Mouse (Mus musculus) T-helper 2 cell (primary cell): ENCODE results near the gene Hist1h4j.
"Not testable (repeated sequence)": the region's sequence is repeated elsewhere in the genome, so short reads cannot be mapped to it uniquely, and the experiment has no call there.

Source experiments
- in situ Hi-C: fragments of 300-600 bp; cut with MboI, MseI; formaldehyde crosslinking; loops from one replicate; pipeline ENCODE4 v1.15.1; 2025; ENCODE audit warnings: high pct_unique_total_duplicates

The Hist1h4j gene

DNA sequence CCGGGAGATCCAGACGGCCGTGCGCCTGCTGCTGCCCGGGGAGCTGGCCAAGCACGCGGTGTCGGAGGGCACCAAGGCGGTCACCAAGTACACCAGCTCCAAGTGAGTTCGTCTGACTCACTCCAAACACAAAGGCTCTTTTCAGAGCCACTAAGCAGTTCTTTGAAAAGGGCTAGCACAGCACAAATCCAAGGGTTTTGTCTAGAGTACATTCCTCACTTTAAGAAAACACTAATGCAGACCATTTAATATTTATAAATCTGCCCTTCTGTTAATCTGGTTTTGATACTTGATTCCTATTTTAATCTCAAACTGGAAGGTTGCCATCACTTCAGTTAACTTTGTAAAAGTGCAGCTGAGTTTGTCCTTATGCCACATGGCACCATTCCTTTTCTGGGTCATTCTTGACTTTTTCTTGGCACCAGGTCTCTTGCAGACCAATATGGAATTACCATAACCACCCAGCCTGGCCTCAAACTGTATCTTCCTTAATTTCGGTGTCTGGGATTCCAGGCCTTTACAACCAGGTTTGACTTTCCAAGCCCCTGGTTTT, 12.4 kb upstream of the Hist1h4j start:
- in situ Hi-C loops, result loop anchor here (25.0 kb wide), 2 partner anchors 485 to 1715 kb away; no protein-coding TSS in a partner anchor

- in situ Hi-C loops, result loop anchor here (25.0 kb wide), 2 partner anchors 486 to 1714 kb away; no protein-coding TSS in a partner anchor
Observed at GRCm38 (mm10) chr13:21722993-21723836, 11.6 kb upstream of the Hist1h4j start.

DNA sequence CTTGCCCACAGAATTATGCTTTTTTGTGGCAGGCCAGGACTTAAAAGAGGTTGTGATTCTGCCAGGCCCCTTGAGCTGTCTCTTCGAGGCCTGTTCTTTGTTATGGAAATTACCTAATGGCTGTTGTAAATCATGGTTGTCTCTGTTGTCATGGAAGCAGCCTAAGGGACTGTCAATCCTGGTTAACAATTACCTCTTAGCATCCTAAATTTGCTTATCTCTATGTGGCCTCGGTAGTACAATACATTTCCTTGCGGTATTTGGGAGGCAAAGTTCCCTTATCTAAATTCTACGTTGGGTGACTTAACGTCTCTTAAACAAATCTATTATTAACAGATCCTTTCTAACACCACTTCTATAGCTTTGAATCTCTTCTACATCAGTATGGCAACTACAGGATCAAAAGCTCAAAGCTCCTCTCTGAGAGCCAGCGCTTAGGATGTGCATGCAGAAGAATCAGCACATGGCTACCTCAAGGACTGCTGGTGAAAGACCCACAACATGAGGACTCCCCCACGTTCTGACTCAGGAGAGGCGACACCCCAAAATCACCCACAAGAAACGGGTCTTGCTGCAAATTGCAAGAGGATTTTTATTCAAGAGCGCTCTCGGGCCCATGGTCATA, 6.8 kb upstream of the Hist1h4j start:
- in situ Hi-C loops, result no loop called here

GRCm38 (mm10) chr13:21729544-21729943, 5.3 kb upstream of the Hist1h4j start:
- in situ Hi-C loops, result no loop called here

GRCm38 (mm10) chr13:21733466-21733865, 1.4 kb upstream of the Hist1h4j start:
- in situ Hi-C loops, result no loop called here

GRCm38 (mm10) chr13:21734010-21734905, 606 bp upstream of the Hist1h4j start:
- in situ Hi-C loops, result no loop called here

- in situ Hi-C loops, result loop anchor here (5.0 to 10.0 kb wide), 2 partner anchors 42 to 1400 kb away; partner anchors contain the start of genes Hist1h2an and Hist1h2bp
Observed at GRCm38 (mm10) chr13:21745006-21745405, 10.1 kb downstream of the Hist1h4j start.

DNA sequence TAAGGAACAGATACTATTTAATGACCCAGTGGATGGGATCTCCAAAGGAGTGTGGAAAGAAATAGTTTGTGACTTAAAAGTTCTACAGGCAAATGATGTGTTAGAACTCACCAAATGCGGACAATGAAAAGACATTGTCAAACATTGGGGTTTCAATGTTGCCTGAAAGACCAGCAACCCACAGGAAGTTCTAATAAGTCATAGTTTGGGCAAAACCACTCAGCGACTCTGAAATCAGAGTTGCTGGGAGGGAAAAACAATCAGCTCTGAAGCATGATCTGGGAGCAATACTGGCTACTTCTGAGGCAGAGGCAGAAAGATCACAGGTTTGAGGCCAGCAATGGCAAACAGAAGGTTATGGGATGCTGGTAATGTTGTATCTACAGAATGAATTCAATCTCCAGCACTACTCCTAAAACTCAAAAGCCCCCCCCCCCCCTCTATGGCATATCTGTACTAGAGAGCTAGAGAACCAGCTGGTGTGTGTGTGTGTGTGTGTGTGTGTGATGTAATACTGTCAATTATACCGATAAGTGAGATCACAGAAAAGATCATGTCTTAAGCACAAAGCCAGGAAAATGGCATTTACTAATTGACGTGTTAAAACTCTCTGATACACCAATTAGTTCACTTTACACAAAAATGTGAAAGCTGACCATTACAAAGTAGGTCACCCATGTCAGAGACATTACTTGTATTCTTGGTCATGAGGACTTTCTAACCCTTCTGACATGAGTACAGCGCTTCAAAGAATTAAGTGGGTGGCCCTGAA, 14.7 kb downstream of the Hist1h4j start:
- in situ Hi-C loops, result loop anchor here (5.0 to 10.0 kb wide), 2 partner anchors 38 to 1405 kb away; partner anchors contain the start of genes Hist1h2an and Hist1h2bp

GRCm38 (mm10) chr13:21750159-21751017, 15.5 kb downstream of the Hist1h4j start, which contains the start of gene Hist1h4k:
TSS of gene Hist1h4k (minus strand) at chr13:21750505.
- in situ Hi-C loops, result not testable (repeated sequence)

DNA sequence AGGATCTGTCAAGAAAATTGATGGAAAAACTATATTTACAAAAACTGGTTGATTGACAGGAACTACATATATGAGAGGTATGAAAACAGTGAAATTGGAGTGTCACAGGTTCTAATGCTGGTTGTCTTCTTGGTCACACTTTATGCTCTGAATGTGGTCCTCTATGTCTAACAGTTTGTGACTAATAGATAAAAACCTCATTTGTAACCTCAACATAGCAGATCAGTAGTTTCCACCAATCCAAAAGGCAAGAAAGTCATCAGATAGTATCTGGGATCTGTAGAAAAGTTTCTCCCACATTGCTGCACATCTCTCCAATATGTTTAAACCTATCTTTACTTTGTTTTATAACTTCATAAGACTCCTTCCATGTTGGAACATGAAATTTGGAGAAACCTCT, 16.6 kb downstream of the Hist1h4j start:
- in situ Hi-C loops, result no loop called here

DNA sequence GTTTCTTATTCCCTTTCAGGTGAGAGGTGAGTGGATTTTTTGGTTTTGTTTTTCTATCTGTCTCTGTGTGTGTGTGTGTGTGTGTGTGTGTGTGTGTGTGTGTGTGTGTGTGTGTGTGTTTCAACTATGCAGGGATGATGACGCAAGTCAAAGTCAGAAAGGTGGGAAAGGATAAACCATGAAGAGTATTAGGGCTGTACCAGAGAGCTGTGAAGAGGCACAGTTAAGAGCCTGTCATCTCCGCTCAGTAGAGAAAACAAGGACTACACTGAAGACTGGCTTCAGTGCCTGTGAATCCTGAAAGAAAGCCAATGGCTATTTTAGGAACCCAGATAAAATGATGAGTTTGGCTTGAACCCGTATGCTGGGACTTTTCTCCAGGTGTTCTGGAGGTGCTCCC, 17.0 kb downstream of the Hist1h4j start:
- in situ Hi-C loops, result no loop called here

DNA sequence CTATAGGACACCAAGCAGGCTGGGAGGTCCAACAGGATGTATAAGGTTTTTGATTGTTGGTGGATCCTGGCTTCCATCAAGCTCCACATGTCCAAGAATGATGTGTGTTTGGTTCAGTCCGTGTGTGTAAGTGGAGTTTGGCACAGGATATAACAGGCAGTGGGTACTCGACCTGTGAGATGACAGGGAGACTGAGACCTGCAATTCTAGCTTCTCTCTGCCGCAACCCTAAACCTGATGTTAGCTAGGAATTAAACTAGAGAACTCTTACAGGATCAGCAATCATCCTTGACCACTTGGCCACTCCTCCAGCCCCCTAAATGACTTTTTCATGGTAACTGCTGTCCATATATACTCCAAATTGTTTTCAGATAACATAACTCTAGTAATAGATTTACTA, 17.5 kb downstream of the Hist1h4j start:
- in situ Hi-C loops, result no loop called here

- in situ Hi-C loops, result no loop called here
Observed at GRCm38 (mm10) chr13:21753051-21753523, 18.2 kb downstream of the Hist1h4j start.

DNA sequence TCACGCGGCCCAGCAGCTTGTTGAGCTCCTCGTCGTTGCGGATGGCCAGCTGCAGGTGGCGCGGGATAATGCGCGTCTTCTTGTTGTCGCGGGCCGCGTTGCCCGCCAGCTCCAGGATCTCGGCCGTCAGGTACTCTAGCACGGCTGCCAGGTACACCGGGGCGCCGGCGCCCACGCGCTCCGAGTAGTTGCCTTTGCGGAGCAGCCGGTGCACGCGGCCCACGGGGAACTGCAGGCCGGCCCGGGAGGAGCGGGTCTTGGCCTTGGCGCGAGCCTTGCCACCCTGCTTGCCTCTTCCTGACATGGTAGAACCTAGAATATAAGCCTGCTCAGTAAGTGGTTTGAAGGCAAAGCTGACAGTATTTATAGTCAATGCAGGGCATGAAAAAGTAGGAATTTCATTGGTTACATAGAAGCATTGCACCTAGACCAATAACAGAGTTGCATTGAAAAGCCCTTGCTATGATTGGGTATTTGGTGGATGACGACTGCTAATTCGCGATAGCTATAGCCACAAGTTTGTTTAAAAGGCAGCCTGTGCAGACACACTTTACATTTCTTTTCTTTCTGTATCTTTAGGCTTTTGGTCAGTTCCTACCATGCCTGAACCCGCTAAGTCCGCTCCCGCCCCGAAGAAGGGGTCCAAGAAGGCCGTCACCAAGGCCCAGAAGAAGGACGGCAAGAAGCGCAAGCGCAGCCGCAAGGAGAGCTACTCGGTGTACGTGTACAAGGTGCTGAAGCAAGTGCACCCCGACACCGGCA, 18.8 kb downstream of the Hist1h4j start, which contains the start of the genes Hist1h2ak and Hist1h2bn:
TSS of gene Hist1h2ak (minus strand) at position 304 of the 762 bp plus-strand sequence.
TSS of gene Hist1h2bn (plus strand) at position 600 of the 762 bp plus-strand sequence.
- in situ Hi-C loops, result not testable (repeated sequence)

- in situ Hi-C loops, result not testable (repeated sequence)
Observed at GRCm38 (mm10) chr13:21754294-21755001, 19.6 kb downstream of the Hist1h4j start.

DNA sequence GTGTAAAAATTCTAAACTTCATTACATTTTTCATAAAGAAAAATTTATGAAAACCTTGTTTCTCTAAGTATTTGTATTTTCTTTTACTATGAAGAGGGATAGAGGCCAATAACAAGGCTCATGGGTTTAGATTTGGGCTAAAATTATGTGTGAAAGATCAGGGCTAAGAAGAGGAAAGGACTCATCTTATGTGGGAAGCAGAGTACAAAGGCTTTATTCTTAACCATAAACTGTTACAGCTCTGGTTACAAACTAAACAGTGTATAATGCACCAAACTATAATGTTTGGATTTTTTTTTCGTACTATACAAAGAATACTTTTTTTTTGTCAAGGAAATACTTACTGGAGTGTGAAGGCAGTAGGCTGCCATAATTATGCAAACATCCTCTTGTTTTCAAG, 20.8 kb downstream of the Hist1h4j start:
- in situ Hi-C loops, result no loop called here
